Mouse (Mus musculus) neural tube, embryonic 14.5 days (tissue): ENCODE data around the gene Satb1. TPM values are rescaled to one million over a fixed set of nuclear protein-coding genes. Genes with fewer than 3 reads are reported as not detected.

Experiments used
- ATAC-seq: fragments of 200-750 bp; cut with Nextera tagmentation; 2 replicates; pipeline ENCODE4 v1.8.0; 2017; ENCODE audit warnings: low read depth, mild to moderate bottlenecking, moderate TSS enrichment, moderate library complexity
- H3K27ac ChIP-seq: fragments of 300-500 bp; sonication (generic); 2 replicates; pipeline ENCODE4 v1.5.1; 2014; ENCODE audit warnings: low read depth, mild to moderate bottlenecking, control low read depth, low read length, moderate library complexity, mixed read lengths
- H3K27me3 ChIP-seq: fragments of 300-500 bp; sonication (generic); 2 replicates; pipeline ENCODE4 v1.6.1; 2014; ENCODE audit warnings: low read length; ENCODE audit not compliant: control insufficient read depth, insufficient read depth
- H3K36me3 ChIP-seq: fragments of 300-500 bp; sonication (generic); 2 replicates; pipeline ENCODE4 v1.6.1; 2014; ENCODE audit warnings: low read length, mixed read lengths; ENCODE audit not compliant: control insufficient read depth, insufficient read depth
- H3K4me1 ChIP-seq: fragments of 300-500 bp; sonication (generic); 2 replicates; pipeline ENCODE4 v1.6.1; 2014; ENCODE audit warnings: low read length; ENCODE audit not compliant: control insufficient read depth, insufficient read depth
- H3K4me2 ChIP-seq: fragments of 300-500 bp; sonication (generic); 2 replicates; pipeline ENCODE4 v1.6.1; 2014; ENCODE audit warnings: mild to moderate bottlenecking, low read depth, low read length, control low read depth
- H3K4me3 ChIP-seq: fragments of 300-500 bp; sonication (generic); 2 replicates; pipeline ENCODE4 v1.5.1; 2014; ENCODE audit warnings: low read depth, low read length, control low read depth, mixed read lengths
- H3K9ac ChIP-seq: fragments of 300-500 bp; sonication (generic); replicated peaks from 2 replicates; pipeline ENCODE4 v1.6.1; 2014; ENCODE audit warnings: low read depth, mild to moderate bottlenecking, control low read depth, low read length, mixed read lengths
- H3K9me3 ChIP-seq: fragments of 300-500 bp; sonication (generic); 2 replicates; pipeline ENCODE4 v1.6.1; 2016; ENCODE audit warnings: low read length; ENCODE audit not compliant: control insufficient read depth
- WGBS: fragments of 180-500 bp; shearing (Covaris S2); extraction: QIAGEN DNeasy Blood & Tissue Kit; methylation state at CpG from one replicate; pipeline ENCODE4 v1.1.7; 2014; 5-methylcytosine and 5-hydroxymethylcytosine counted together
- polyA plus RNA-seq: library from polyadenylated mRNA; unstranded; fragments of >200 nt; fragmentation: Nextera tagmentation; extraction: Ambion mirVana; gene quantifications from 2 replicates; pipeline ENCODE4 v1.2.1, GENCODE M21; 2014

The Satb1 gene
- polyA plus RNA-seq, 1 experiment from 2014 or later = 60.5 TPM

DNA sequence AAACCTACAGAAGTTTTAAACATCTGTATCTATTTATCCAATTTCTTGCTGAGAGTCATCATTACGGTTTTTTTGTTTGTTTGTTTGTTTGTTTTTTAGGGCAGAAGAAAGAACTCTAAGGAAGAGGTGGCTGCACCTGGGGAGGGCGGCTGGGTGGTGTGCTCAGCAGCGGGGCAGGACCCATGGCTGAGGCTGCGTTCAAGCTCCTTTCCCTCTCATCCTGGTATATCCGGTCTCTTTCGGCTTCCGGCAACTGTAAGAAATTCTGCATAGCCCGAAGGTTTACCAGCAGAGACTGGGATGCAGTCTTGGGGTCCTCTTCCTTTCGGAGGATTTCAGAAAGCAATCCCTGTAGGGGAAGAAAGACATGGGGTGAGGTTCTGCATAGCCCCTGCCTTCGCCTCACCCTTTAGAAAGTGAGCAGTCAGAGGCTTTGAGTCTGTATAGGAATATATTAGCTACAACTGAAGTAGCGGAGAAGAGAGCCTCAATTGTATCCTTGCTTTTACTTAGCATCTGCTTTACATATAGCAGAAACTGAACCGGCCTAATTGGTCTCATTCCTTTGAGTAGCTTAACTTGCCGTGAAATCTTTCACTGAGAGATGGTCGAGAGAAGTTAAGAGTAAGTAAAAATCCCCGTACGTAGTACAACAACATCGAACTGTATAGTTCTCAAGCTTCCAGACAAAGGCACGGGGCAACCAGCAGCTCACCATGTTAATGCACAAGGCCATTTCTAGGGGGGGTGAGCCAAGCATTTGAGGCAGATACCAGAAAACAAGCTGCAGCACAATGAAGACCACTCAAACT is 57.8 kb downstream of the Satb1 start:
- 50% methylated on average over 18 of the region's 18 CpGs for WGBS
- Histone ChIP-seq H3K4me1 (no peaks in the 10 kb centered on the region), H3K27me3 (no peaks in the 10 kb centered on the region), H3K36me3 (peaks cover 8% of the 10 kb centered on the region), H3K9ac (no peak overlapping the region), H3K4me3 (no peak overlapping the region), H3K9me3 (no peaks in the 10 kb centered on the region), H3K27ac (no peak overlapping the region; the same call in 1 of the 2 replicates), H3K4me2 (no peak overlapping the region)
- ATAC-seq = peak; percentile 79

DNA sequence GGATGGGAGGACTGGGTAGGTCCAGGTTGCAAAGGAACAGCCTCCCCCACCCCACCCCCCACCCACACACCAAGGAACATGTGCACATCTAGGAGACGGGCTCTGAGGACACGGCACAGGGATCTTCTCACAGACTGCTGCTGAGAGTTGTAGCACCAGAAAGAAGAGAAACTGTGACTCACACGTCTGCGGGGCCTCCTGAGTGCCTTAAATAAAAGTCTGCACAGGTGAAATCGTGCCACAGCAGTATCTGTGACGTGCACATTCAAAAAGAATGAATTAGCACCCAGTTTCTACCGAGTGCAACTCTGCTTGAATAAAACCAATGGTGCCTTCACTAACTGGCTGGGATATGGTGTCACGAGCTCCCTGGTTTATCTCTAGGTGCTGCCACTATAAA is 69.5 kb downstream of the Satb1 start:
- Histone ChIP-seq H3K9me3 (no peaks in the 10 kb centered on the region), H3K4me3 (no peak overlapping the region), H3K36me3 (no peaks in the 10 kb centered on the region), H3K4me2 (no peak overlapping the region), H3K27me3 (no peaks in the 10 kb centered on the region), H3K27ac (no peak overlapping the region), H3K4me1 (0 out of 2 replicates have a peak, but pooled peaks cover 2% of the 10 kb centered on the region), H3K9ac (no peak overlapping the region)
- 79% methylated on average over 8 of the region's 8 CpGs for WGBS
- ATAC-seq = no peak

DNA sequence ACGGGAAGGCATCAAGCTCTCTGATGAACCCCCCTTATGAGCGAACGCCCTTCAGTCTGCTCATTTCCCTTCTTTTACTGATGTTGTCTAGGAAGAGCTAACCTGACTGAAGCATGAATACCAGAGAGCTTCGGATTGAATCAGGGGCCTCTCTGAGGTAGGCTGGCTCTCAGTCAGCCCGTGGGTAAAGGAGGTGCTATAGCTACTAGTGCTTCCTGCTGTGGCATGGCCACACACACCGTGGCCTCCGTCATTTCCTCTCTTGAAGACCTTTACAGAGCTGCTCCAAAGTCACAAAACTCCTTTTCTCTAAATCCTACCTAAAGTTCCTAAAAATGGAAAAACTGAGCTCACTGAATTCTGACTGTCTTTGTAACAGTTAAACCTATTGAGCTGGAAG is 70.6 kb downstream of the Satb1 start:
- WGBS = 87% methylated on average over 7 of the region's 7 CpGs
- Histone ChIP-seq H3K9ac (no peak overlapping the region), H3K27me3 (no peaks in the 10 kb centered on the region), H3K36me3 (no peaks in the 10 kb centered on the region), H3K27ac (no peak overlapping the region), H3K4me3 (no peak overlapping the region), H3K4me2 (no peak overlapping the region), H3K9me3 (no peaks in the 10 kb centered on the region), H3K4me1 (0 out of 2 replicates have a peak, but pooled peaks cover 2% of the 10 kb centered on the region)
- no peak for ATAC-seq

DNA sequence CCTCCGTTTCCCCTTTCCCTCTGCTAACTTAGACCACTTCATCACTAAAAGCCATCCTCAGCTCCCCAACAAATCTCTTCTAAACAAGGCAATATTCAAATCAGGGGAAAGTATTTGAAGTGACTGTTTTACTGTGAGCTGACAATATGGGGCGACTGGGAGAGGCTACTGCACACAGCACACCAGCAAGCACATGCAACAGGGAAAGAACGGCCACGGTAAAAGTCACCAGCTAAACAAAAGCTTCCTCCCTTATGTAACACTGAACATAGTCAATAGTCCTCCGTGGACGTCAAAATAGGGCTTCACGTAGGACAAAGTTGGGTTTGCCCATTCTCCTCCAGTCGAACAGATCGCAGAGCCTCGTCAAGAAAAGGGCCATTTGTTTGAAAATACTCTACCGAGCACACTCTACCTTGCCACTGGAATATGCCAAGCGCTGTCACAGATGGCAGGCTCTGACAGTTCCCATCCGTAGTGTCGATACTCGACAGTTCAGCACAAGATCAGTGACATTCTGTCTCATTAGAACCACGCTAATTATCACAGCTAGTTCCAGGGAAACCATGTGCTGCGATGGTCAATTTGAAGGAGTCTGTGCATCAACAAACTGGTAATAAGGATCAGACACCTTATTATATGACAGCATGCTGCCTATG is 72.0 kb downstream of the Satb1 start:
- Histone ChIP-seq H3K36me3 (no peaks in the 10 kb centered on the region), H3K4me2 (peak overlapping the region; percentile 49), H3K27ac (peak overlapping the region; percentile 52), H3K9me3 (no peaks in the 10 kb centered on the region), H3K9ac (no peak overlapping the region), H3K4me3 (no peak overlapping the region), H3K27me3 (no peaks in the 10 kb centered on the region), H3K4me1 (0 out of 2 replicates have a peak, but pooled peaks cover 2% of the 10 kb centered on the region)
- ATAC-seq = peak; percentile 55
- WGBS = 50% methylated on average over 17 of the region's 17 CpGs

DNA sequence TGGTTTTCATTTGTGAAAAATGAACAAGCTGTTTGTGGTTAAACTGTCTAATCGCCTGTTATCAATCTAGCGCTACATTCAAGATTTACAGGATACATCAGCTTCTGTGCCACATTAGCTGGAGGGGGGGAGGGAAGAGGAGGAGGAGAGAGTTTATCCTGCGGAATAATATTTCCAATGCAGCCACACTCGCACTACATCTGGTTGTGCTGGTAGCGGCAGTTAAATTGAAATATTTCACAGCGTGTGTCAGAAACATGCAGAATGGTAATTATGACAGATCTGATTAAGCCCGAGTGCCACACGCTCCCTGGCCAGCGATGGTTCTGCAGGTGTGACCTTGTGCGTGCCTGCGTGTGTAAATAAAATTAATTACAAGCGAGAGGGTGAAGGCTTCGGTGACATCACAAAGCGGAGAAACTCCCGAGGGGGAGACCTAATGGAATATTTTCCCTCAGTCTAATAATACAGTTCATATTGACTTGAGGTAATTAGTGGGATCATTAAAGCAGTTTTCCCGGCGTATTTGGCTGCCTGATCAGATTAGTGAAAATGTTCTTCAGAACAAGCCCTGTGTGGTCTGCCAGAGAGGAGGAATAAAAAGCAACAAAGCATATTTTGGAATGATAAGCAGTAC is 72.7 kb downstream of the Satb1 start:
- Histone ChIP-seq H3K9ac (no peak overlapping the region), H3K4me3 (peak overlapping the region; percentile 22), H3K27me3 (no peaks in the 10 kb centered on the region), H3K27ac (peak overlapping the region; percentile 52), H3K9me3 (no peaks in the 10 kb centered on the region), H3K4me2 (peak overlapping the region; percentile 49), H3K36me3 (no peaks in the 10 kb centered on the region), H3K4me1 (0 out of 2 replicates have a peak, but pooled peaks cover 2% of the 10 kb centered on the region)
- peak; percentile 79 for ATAC-seq
- 22% methylated on average over 17 of the region's 17 CpGs for WGBS

DNA sequence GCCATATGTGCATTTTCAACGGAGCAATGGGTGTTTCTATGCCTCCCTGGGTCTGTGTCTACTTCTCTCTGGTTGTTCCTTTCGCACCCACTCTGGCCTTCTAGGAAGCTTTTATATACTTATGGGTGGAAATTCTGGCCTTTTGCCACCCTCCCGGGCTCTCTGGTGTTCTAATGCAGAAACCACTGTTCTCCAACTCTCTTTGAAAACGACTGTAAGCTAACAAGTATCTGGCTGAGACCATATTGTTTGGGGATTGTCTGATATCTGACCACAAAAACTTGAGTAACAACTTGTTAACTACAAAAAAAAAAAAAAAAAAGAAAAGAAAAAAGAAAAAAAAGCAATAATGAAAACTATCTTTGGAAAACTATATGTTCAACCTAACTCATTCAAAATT is 73.6 kb downstream of the Satb1 start:
- 0 out of 2 replicates have a peak, but pooled peaks cover 2% of the 10 kb centered on the region for H3K4me1 ChIP-seq
- no peak for ATAC-seq
- no peak overlapping the region for H3K4me2 ChIP-seq
- WGBS = 84% methylated on average over 4 of the region's 4 CpGs
- no peak overlapping the region for H3K27ac ChIP-seq
- H3K4me3 ChIP-seq = no peak overlapping the region
- no peaks in the 10 kb centered on the region for H3K9me3 ChIP-seq
- no peak overlapping the region for H3K9ac ChIP-seq
- H3K36me3 ChIP-seq = no peaks in the 10 kb centered on the region
- no peaks in the 10 kb centered on the region for H3K27me3 ChIP-seq

DNA sequence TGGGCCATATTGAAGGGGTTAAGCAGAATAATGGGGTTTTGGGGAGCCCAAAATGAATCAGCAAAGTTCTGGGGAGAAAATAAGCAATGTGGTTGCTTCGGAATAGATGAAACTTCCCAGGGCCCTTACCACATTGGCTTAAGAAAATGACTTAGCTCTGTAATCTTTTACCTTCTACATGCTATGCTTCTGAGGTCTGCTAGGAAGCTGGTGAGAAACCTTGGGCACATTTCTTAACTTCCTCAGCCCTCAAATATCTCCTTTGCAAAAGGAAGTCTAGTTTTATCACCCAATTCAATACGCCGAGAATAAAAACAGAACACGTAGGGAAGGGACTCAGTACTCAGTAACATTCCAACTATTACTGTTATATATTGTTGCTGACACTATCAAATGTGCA is 80.9 kb downstream of the Satb1 start:
- Histone ChIP-seq H3K27me3 (no peaks in the 10 kb centered on the region), H3K27ac (no peak overlapping the region), H3K4me2 (no peak overlapping the region), H3K4me1 (no peaks in the 10 kb centered on the region), H3K9ac (no peak overlapping the region), H3K9me3 (no peaks in the 10 kb centered on the region), H3K4me3 (no peak overlapping the region), H3K36me3 (no peaks in the 10 kb centered on the region)
- no peak for ATAC-seq
- over 99% methylated on average over 4 of the region's 4 CpGs for WGBS

DNA sequence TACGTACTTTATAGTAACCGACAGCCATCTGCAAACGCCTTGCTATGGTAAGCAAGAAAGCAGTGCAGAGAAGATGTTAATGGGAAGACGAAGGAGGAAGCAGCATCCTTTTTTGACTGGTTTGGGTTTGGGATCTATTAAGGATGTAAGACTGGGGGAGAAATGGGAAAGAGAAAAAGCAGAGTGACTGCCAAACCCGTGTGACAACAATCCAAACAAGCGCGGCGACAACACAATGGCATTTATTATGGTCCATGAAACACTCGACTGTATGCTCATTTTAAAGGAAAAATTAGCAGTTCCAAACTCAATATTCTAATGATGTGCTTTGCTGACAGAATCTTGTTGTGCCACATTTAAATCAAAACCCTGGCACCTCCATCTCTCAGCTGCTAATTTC is 85.9 kb downstream of the Satb1 start:
- ATAC-seq = no peak
- 50% methylated on average over 9 of the region's 9 CpGs for WGBS
- Histone ChIP-seq H3K4me3 (no peak overlapping the region), H3K4me2 (no peak overlapping the region), H3K9me3 (no peaks in the 10 kb centered on the region), H3K27me3 (no peaks in the 10 kb centered on the region), H3K36me3 (no peaks in the 10 kb centered on the region), H3K27ac (no peak overlapping the region), H3K4me1 (no peaks in the 10 kb centered on the region), H3K9ac (no peak overlapping the region)

DNA sequence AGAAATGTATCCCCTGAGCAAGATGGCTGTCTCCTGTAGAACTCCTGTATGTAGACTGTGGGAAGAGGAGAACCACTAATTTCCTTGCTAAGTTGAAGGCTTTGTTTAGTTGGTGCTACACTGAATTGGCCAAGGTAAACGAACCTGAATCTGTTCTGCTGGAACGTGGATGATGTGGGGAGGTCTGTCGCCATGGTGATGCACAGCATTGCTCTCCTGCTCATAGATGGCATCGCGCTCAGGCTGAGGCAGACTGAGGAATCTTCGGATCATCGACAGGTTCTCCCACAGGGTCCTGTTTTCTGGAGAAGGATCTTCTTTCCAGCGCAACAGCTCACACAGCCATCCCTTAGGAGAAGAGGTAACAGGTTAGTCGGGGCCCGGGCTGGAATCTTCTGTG is 90.6 kb downstream of the Satb1 start:
- Histone ChIP-seq H3K36me3 (peaks cover 7% of the 10 kb centered on the region; the same call in 1 of the 2 replicates), H3K27ac (no peak overlapping the region), H3K4me3 (no peak overlapping the region), H3K4me1 (no peaks in the 10 kb centered on the region), H3K9me3 (no peaks in the 10 kb centered on the region), H3K9ac (no peak overlapping the region), H3K4me2 (no peak overlapping the region), H3K27me3 (no peaks in the 10 kb centered on the region)
- peak; percentile 39; the same call in 1 of the 2 replicates for ATAC-seq
- whole genome bisulfite sequencing = 69% methylated on average over 10 of the region's 10 CpGs
